Mouse (Mus musculus): ENCODE measurements around the gene Olfr516.

Gene Olfr516

DNA sequence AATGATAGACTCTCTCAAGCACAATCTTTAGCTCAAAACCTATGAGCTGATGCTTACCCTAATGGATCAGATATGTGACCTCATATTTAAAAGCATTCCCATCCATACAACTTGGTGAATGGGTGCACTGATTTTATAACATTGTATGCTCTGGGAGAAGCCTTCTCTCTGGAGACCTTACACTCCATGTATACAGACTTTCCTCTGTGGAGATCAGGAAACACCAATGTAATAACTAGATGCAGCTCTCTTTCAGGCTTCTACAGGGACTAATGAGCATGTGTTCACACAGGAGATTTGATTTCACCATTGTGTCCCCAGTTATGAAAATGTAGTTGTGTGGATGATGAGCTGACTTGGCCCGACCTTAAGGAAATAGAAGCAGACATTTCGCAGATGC is at the start of gene Olfr516:
Olfr516 (minus strand) TSS at position 101 of the 400 bp plus-strand sequence.
- DNase-seq: no peak

DNA sequence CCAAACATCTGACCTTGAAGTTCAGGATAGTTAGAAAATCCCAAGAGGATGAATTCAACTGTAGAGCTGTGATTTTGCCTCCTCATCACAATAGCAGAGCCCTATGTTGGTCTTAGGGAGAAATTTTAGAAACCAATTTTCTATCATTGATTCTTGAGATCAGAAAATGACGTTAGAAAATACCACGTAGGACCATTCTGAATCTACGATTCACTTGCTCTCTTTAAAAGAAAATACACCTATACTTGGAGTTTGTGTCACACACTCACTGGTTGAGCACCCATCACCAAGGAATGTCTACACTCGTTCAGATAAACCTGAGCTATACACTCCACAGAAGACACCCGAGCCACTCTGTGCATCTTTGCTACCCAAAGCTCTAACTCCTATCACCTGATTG is 44.0 kb upstream of the Olfr516 start, which contains the start of gene Olfr519:
Olfr519 (minus strand) TSS at position 101 of the 400 bp plus-strand sequence.
- no peak for DNase-seq

DNA sequence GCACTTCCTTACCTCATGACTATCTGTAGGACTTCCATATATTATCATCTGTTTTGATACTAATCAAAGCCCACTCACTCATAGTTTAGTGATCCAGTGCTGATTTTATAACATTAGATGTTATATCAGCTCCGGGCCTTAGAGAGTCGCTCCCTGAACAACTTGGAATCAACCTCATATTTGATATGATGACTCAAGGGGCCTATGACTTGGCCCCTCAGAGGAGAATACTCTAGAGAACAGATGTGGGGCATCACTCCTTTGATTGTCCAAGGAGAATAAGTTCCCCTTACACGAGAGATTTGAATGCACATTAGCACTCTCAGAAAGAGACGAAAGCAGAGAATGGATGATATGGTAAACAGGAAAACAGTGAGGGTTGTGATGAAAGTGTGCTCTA is 34.6 kb upstream of the Olfr516 start, which contains the start of gene Olfr518:
Olfr518 (minus strand) TSS at position 101 of the 400 bp plus-strand sequence.
- DNase-seq: no peak

DNA sequence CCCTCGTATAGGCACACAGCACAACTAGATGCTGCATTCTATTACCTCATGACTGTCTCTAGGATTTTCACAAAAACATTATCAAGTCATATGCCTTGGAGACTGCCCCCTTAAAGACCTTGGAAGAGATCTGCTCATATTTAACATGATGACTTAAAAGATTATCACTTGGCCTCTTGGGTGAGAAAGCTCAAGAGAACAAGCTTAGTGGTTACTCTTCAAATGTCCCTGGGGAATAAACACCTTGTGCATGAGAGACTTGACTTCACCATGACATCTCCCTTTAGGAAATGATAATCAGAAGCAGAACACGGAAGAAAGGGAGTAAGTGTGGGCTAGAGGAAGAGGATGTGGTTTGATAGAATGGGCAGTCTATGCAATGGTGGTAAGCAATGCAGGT is 21.9 kb upstream of the Olfr516 start, which contains the start of gene Olfr517:
Olfr517 (minus strand) TSS at position 101 of the 400 bp plus-strand sequence.
- no peak for DNase-seq

DNA sequence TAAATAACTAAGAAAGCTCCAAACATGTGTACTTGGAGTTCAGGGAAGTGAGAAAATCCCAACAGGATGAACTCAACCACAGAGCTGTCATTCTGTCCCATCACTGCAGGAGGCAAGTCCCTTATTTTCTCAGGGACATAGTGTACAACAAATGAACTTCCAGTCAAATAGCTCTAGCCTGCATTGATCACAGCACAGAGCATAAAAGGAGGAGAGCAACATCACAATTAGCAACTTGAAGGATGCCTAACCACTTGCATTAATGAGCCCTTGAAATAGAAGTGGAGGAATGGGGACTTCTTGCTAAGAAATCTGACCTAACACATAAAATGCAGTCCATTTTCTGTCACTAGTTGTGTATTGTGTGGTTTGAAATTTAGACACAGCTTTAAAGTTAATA is 24.4 kb downstream of the Olfr516 start, which contains the start of gene Olfr514:
Olfr514 (minus strand) TSS at position 101 of the 400 bp plus-strand sequence.
- DNase-seq: no peak

DNA sequence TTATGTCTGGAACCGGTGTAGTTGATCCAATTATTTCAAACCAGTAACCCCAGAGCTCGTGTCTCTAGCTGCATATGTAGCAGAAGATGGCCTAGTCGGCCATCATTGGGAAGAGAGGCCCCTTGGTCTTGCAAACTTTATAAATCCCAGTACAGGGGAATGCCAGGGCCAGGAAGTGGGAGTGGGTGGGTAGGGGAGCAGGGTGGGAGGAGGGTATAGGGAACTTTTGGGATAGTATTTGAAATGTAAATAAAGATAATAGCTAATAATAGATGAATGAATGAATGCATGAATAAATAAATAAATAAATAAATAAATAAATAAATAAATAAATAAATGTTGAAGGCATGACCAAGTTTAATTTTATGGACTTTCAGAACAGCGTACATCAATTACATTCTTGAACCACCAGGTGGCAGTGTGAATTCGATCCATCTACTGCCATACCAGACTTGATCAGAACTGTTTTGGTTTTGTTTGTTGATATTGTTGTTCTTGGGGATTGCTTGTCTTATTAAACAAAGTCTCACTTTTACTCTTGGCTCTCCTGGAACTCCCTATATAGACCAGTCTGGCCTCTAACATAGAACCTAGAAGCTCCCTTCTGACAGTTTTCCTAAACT is 35.6 kb downstream of the Olfr516 start:
- DNase-seq: peak; percentile 51 to 59

DNA sequence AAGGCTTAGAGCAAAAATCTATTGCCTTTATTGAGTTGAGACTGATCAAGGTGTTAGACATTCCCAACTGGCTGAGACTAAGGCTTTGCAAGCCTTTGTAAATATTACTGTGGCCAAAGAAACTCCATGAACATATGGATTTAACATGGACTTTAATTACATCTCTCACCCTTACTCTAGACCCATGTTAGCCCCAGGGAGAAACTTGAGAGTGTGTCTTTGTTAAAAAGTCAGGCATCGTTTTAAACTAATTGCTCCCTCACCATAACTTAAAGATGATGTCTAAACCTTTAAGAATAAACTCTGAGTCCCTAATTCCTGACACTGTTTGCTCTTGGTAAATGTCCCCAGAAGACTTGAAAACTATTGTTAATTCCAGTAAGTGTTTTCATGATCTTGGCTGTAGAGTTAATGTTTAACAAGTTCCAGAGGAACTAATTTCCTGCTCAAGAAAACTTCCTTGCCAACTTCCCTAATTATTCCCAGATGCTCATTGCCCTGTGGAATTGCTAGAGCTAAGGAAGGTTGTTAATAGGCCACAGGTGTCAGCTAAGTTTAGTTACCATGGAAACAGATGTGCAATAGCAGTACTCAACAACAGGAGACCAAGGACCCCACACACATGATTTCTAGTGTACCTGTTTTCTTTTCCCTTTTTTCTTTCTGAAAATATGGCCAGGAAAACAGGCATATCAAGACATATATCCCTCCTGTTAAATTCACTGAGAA is 53.0 kb downstream of the Olfr516 start:
- no peak for DNase-seq

All from cerebellum, postnatal 10 days (tissue).